ENCODE assay signal across 10 mouse cellular contexts in the genomic region with DNA sequence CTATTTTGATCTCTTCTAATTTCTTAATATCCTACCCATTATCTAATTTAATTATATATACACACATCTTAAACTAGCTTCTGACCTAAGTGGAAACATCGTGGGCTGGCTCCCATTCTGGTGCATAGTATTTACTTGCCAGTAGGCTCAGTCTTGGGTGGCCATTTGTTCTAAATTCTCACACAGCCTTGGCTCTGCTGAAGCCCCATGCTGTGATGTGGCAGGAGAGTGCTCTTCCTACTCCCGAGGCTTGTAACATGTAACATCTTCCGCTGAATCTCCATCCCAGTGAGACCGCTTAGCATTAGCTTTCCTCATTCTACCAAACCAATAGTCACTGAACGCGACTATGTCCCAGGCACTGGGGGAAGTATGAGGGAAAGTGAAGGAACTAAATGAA. TPM values are rescaled to one million over a fixed set of nuclear protein-coding genes. Genes with fewer than 3 reads are reported as not detected.
DNase-seq lines count a peak whose midpoint lies in the region; ATAC-seq lines count a peak whose summit lies in the region.
"Had no signal": no experiment of that assay in that cellular context is flagged by ENCODE, and none has a peak within 500 bp of the region (broad histone marks: within the 10 kb centered on the region; RNA-seq: fewer than 3 reads in every experiment).

No protein-coding gene starts in this region.

- H3K27ac ChIP-seq in heart, embryonic 13.5 days (replicated peaks), result no peak overlapping the region
- no peak overlapping the region for H3K27ac ChIP-seq in brown adipose tissue, adult 24 weeks (replicated peaks; ENCODE audit: low read depth, low read length)
- H3K27ac ChIP-seq in limb, embryonic 15.5 days, result no peak overlapping the region
- H3K27ac ChIP-seq: forebrain, embryonic 15.5 days had no signal

- peak overlapping the region; percentile 71; the same call in 1 of the 2 replicates for H3K4me3 ChIP-seq in heart, embryonic 13.5 days
- peak overlapping the region; percentile 61 for H3K4me3 ChIP-seq in brown adipose tissue, adult 24 weeks (ENCODE audit: insufficient read depth, low read depth, low read length)
- H3K4me3 ChIP-seq in limb, embryonic 15.5 days, result no peak overlapping the region
- H3K4me3 ChIP-seq: forebrain, embryonic 15.5 days had no signal

- ATAC-seq in heart, embryonic 13.5 days (ENCODE audit: extremely low read depth, insufficient number of reproducible peaks, low FRiP score, low TSS enrichment), result no peak
- no peak for ATAC-seq in limb, embryonic 15.5 days (ENCODE audit: insufficient number of reproducible peaks, low FRiP score, low TSS enrichment, low read depth)
- ATAC-seq in granulocyte monocyte progenitor cell, adult 5-6 weeks (replicated peaks; ENCODE audit: poor library complexity, severe bottlenecking), result no peak
- ATAC-seq: forebrain, embryonic 15.5 days had no signal

- peak overlapping the region; percentile 84 for H3K4me2 ChIP-seq in heart, embryonic 13.5 days
- H3K4me2 ChIP-seq in limb, embryonic 15.5 days, result peak overlapping the region; percentile 84; the same call in 1 of the 2 replicates

- no peaks in the 10 kb centered on the region for H3K27me3 ChIP-seq in heart, embryonic 13.5 days (replicated peaks)
- no peaks in the 10 kb centered on the region for H3K27me3 ChIP-seq in limb, embryonic 15.5 days
- H3K27me3 ChIP-seq: forebrain, embryonic 15.5 days had no signal

- peaks cover 34% of the 10 kb centered on the region for H3K4me1 ChIP-seq in heart, embryonic 13.5 days
- H3K4me1 ChIP-seq in brown adipose tissue, adult 24 weeks (ENCODE audit: control insufficient read depth, insufficient read depth, insufficient read length, low read length), result peaks cover 5% of the 10 kb centered on the region; the same call in 1 of the 2 replicates
- H3K4me1 ChIP-seq in limb, embryonic 15.5 days, result peaks cover 37% of the 10 kb centered on the region

- no peak for DNase-seq in heart, adult 8-10 months (ENCODE audit: low spot score)
- peak; percentile 67 to 71 for DNase-seq in cerebellum, postnatal 10 days
- no peak for DNase-seq in embryo, embryonic 10 days (ENCODE audit: low spot score)
- DNase-seq: kidney, postnatal 10 days had no signal

- no peaks in the 10 kb centered on the region for H3K36me3 ChIP-seq in heart, embryonic 13.5 days
- H3K36me3 ChIP-seq in limb, embryonic 15.5 days, result no peaks in the 10 kb centered on the region
- H3K36me3 ChIP-seq: forebrain, embryonic 15.5 days had no signal

- no peaks in the 10 kb centered on the region; the same call in 1 of the 2 replicates for H3K9me3 ChIP-seq in heart, embryonic 13.5 days
- H3K9me3 ChIP-seq in limb, embryonic 15.5 days, result no peaks in the 10 kb centered on the region
- H3K9me3 ChIP-seq: forebrain, embryonic 15.5 days had no signal

- H3K9ac ChIP-seq in heart, embryonic 13.5 days, result no peak overlapping the region
- no peak overlapping the region for H3K9ac ChIP-seq in limb, embryonic 15.5 days
- H3K9ac ChIP-seq: forebrain, embryonic 15.5 days had no signal

- WGBS in heart, embryonic 13.5 days, result 80% methylated on average over 6 of the region's 6 CpGs
- 79% methylated on average over 6 of the region's 6 CpGs for WGBS in limb, embryonic 15.5 days

RNA-seq across cellular contexts. Expression of gene Il1r1, which starts 43.0 kb away (rescaled TPM):
- 6.2 and 6.3 TPM in 2 replicates for polyA plus RNA-seq in heart, embryonic 13.5 days (2015; fragmentation: Nextera tagmentation; extraction: Ambion mirVana)
- total RNA-seq in heart, adult 8-10 months (2022), result 1 to 10 TPM; 4.2 to 5.4 (median 5.1) TPM
- polyA plus RNA-seq in brown adipose tissue, adult 24 weeks (2012; ENCODE audit: insufficient read depth, insufficient read length, missing spikeins), result 4.6 and 6.2 TPM in 2 replicates
- polyA plus RNA-seq in limb, embryonic 15.5 days (2015; fragmentation: Nextera tagmentation; extraction: Ambion mirVana), result 10.4 and 10.6 TPM in 2 replicates
- 3.0 and 3.1 TPM in 2 replicates for total RNA-seq in granulocyte monocyte progenitor cell, adult 5-6 weeks (2014; fragmentation: Nextera tagmentation)
- 2.2 and 2.7 TPM in 2 replicates for total RNA-seq in granulocyte monocyte progenitor cell, adult 5-6 weeks (2017)
- total RNA-seq: CH12.LX had no signal

RNA-seq across cellular contexts. Expression of gene Il1rl2, which starts 56.6 kb away (rescaled TPM):
- 3.5 and 3.8 TPM in 2 replicates for polyA plus RNA-seq in heart, embryonic 13.5 days (2015; fragmentation: Nextera tagmentation; extraction: Ambion mirVana)
- 1 to 10 TPM in 2 of 4 experiments, under 1 TPM in 2; 0.60 to 1.7 (median 1.2) TPM for total RNA-seq in heart, adult 8-10 months (2022)
- polyA plus RNA-seq in brown adipose tissue, adult 24 weeks (2012; ENCODE audit: insufficient read depth, insufficient read length, missing spikeins), result 1.4 and 4.1 TPM in 2 replicates
- 9.7 and 10.1 TPM in 2 replicates for polyA plus RNA-seq in limb, embryonic 15.5 days (2015; fragmentation: Nextera tagmentation; extraction: Ambion mirVana)
- 13.4 and 14.5 TPM in 2 replicates for total RNA-seq in granulocyte monocyte progenitor cell, adult 5-6 weeks (2014; fragmentation: Nextera tagmentation)
- 8.7 and 10.8 TPM in 2 replicates for total RNA-seq in granulocyte monocyte progenitor cell, adult 5-6 weeks (2017)
- total RNA-seq: CH12.LX had no signal

Comparison
In these comparisons a context has a peak if more than half of its experiments do, and no peak if none do; other contexts are left out.
1. DNase-seq: peak in cerebellum, postnatal 10 days (2 of 2); none in heart, adult 8-10 months (single experiment) and embryo, embryonic 10 days (single experiment).